Mouse (Mus musculus) pancreas, adult 10 weeks (tissue): ENCODE measurements around the gene Rad51b. TPM values are rescaled to one million over a fixed set of nuclear protein-coding genes. Genes with fewer than 3 reads are reported as not detected.

ENCODE experiments used
- polyA plus RNA-seq: library from polyadenylated mRNA; stranded (reverse); fragments of 350-450 nt; fragmentation: Illumina TruSeq; extraction: RNeasy Lipid Tissue Mini Kit (QIAGEN cat#74804); gene quantifications from one replicate; pipeline ENCODE4 v1.2.3, GENCODE M21; 2015; ENCODE audit warnings: low read depth, low replicate concordance; ENCODE audit not compliant: insufficient read depth

Rad51b gene
- not detected for polyA plus RNA-seq

DNA sequence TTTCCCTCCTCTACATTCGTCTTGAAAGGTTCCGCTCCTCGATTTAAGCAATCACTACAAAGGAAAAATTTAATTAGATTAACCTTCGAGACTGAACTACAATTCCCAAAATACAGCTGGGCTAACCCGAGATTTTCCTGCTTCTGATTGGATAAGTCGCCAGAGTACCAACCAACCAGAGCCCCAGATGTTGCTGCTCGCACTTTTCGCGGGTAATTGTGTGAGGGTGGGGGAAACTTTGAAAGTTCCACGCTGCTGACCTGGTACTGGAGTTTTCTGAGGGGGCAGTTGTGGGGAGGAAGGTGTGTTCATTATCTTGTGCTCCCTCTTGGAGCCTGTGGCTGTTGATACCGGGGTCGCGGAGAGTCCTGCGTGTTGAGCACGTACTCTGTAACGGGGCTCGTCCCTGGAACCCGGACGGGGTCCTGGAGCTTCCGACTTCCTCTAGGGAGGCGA lies at the start of gene Rad51b:
Gene Rad51b, plus strand, starts transcription at position 162 of the 456 bp plus-strand sequence.

DNA sequence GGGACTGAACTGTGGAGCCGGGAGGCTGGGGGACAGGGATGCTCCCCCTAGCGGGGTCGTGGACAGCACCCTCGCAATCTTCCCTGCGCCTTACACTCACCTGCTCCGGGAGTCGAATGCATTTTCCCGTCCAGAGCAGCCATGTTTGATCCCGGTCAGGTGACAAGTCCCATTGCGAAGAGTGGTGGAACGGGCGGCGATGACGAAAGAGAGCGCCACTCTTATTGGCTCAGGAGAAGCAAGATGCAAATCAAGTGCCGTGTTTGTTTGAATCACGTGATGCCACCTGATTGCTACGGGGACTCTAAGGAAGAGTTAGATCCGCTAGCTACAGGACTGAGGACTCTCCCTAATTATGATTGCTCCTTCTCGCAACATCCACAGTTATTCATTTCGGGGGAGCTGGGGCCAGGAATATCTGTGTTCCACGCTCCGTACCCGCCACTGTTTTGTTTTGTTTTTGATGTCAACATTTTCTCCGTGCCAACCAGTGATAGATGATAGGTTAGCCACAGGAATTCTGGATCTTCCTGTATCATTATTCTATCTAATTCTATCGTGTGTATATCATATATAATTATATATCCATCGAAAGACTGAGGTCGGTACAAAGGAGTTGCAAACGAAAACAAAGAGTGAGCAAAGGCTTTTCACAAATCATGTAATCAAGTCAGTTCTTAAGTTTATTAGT lies 811 bp upstream of the Rad51b start, which contains the start of gene Zfyve26:
Gene Zfyve26, minus strand, starts transcription at position 179 of the 691 bp plus-strand sequence.

Other genes starting within 250 kb of the Rad51b start
- gene Pigh, start 207.6 kb upstream of the Rad51b start, polyA plus RNA-seq: 4.6 TPM
- 2.0 TPM for gene Arg2, start 166.5 kb upstream of the Rad51b start, polyA plus RNA-seq
- 28.8 TPM for gene Vti1b, start 124.6 kb upstream of the Rad51b start, polyA plus RNA-seq
- 4.1 TPM for gene Rdh11, start 105.0 kb upstream of the Rad51b start, polyA plus RNA-seq
- not detected for gene Rdh12, start 88.4 kb upstream of the Rad51b start, polyA plus RNA-seq
- 6.7 TPM for gene Zfyve26, start 978 bp upstream of the Rad51b start, polyA plus RNA-seq